Mouse (Mus musculus): ENCODE results near the gene Ubr4.

- TF ChIP-seq MAX (IDR thresholded peaks at IDR 0.05; ENCODE audit: low read depth), result no peak
- TF ChIP-seq POLR2A (IDR thresholded peaks at IDR 0.05; ENCODE audit: insufficient read length, low read depth), result no peak
- TF ChIP-seq USF1 (IDR thresholded peaks at IDR 0.05; ENCODE audit: low read depth), result no peak
Observed at GRCm38 (mm10) chr4:139411351-139411750, 58.9 kb downstream of the Ubr4 start.
